Mouse (Mus musculus) regulatory T cell (primary cell): ENCODE measurements at regions not wholly inside any gene's neighbourhood (a gene's known extent, or its start where the extent isn't known, plus 50 kb on each side); places are given as distances from the start of the nearest gene placed in this dataset.

Experiments
- in situ Hi-C: fragments of 300-600 bp; cut with MboI, MseI; formaldehyde crosslinking; loops from one replicate; pipeline ENCODE4 v1.15.1; 2025; ENCODE audit warnings: high pct_unique_total_duplicates

DNA sequence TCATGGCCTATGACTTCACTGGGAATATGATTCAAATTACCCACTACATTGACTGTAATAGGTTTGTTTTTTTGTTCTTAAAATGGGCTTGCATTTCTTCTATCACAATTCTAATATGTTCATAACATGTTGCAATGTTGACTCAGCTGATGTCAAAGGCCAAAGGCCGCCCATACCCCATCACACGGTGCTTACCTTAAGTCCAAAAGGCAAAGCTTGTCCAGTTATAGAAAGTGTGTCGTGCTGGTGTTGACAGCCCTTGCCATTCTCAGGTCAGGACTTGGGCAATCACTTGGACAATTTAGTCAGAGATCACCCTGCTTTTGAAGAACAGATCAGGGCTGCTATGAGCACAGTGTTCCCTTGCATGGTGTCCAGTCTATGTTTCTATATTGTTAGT is 321.5 kb upstream of the Sall1 start:
- in situ Hi-C loops: no loop called here

DNA sequence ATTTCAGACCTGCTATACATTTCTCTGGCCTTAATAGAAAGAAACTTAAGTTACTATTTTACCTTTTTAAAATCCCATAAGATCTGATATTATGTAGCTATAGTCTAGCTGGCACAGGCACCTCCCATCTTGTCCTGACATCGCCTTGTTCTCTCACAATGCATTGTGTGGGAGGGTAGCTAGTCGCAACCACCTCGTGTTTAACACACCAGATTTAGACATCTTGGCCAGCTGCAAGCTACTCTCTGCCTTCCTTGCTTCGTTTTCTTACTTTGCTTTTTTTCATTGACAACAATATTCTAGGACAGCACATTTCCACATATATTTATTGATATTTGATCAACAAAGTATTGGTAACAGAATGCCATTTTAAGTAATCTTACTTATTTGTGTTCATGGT is 314.4 kb upstream of the Sall1 start:
- in situ Hi-C loops: no loop called here

DNA sequence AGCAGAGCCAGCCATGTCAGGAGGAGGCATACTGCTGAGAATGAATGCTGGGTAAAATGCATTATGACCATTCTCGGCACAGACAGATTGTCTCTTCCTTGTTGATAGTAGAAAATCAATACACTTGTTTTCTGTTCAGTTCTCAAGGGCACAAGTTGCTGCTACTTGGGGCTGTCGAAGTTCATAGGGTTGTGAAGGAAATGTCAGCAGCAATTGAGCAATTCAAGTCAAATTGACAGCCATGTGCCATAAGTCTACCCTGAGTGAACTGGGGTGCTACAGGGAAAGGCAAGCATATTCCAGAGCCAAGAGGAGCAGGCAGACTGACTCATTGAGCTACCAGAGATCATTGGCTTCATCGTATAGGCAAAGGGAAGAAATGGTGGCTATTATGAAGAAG is 301.6 kb upstream of the Sall1 start:
- in situ Hi-C loops: no loop called here

DNA sequence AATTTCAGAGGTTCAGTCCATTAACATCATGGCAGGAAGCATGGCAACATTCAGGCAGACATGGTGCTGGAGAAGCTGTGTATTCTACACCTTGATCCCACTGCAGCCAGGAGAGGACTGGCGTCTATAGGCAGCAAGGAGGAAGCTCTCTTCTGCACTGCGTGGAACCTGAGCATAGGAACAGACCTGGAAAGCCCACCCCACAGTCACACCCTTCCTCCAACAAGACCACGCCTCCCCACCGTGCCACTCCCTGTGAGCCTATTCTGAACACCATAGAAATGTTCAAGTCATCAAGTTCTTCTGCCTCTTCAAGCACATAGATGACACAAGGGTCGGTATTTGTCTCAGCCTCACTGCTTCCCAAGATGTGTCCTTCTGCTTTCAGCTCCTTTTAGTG is 297.7 kb upstream of the Sall1 start:
- in situ Hi-C loops: no loop called here

DNA sequence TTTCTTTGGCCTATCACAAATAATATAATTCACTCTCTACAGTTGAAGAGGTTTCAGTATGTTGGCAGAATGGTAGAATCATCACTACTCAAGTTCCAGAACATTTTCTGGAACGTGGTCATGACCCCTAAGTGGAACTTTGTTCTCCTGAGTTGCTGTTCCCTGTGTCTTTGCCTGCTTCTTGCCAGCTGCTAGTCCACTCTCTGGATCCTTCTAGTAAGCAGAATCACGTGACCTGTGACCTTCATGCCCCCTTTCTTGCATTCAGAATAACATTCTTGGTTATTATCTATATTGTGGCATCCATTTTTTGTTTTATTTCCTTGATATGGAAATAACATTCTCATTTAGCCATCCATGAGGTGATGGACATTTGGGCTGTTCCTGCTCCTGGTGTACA is 291.5 kb upstream of the Sall1 start:
- in situ Hi-C loops: no loop called here

DNA sequence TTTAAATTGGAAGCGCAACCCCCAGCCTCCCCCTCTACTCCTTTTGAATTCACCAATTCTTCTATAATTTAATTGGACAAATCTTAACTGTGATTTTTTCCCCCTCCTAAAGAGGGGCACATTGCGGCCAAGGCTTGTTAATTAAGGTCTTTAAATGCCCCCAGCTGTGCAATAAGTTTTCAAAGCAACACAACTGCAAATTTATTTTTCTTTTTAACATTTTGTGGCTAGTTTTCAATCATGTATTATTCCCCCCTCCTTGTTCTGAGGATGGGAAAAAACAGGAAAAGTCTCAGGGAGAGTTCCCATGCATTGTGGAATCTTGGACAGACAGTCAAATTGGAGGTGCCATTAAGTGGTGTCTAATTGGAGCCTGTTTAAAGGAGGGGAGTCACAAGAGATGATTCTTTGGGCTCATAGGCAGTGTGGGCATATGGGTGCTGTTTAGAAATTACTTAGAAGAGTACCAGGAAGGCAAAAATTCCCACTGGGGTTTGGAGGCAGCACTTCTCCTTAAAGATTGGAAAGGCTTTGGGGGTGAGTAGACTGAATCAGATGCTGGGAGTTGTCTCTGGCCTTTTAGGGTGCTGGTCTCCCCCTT is 281.9 kb upstream of the Sall1 start:
- in situ Hi-C loops: no loop called here

DNA sequence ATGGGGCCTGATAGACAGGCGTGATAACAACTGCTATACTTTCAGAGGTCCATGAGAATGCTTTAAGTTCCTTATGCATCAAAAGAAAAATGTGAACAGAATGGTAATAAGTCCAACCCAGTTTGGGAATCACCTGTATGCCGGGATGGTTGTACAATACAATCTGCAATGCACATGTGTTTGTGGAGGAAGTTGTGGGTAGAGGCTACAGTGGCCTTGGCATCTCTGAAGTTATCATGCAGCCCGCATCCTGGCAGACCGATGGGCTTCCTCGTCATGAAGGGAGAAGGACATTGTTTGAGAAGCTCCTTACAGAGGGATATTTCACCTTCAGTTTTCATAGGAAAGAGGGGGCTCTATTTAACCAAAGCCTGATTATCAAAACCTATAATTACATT is 281.3 kb upstream of the Sall1 start:
- in situ Hi-C loops: no loop called here

DNA sequence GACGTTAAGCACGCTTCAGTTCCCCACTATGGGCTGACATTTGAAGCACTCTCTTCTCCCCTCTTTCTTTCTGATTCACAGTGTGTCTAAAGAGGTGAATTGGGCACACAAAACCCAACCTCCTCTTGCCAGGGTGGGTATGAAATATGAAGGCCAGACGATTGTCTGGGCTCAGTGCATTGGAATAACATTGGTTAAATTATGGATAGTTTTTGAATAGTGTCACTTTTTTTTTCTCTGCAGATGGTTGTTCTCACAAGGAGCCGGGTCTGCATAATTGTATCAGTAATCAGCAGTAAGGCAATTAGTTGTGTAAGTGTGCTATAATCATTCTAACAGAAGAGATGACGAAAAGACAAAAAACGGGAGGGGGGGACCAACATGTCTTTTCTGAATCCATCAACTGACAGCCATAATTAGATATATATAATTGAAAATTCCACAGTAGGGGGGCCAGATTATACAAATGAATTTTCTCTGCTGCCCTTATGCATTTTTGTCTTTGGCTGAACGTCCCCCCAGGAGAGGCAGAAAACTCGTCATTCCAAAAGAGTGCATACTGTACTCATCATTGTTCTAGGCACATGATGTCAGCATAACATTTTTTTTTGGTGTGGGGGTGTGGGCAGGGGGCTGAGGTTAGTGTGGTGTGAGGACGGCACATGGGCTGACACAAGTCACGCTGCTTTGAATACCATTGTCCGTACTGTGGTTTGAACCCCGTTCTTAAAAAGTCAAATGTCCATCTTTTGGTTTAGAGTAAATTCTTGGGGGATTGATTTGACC is 280.7 kb upstream of the Sall1 start:
- in situ Hi-C loops: no loop called here

DNA sequence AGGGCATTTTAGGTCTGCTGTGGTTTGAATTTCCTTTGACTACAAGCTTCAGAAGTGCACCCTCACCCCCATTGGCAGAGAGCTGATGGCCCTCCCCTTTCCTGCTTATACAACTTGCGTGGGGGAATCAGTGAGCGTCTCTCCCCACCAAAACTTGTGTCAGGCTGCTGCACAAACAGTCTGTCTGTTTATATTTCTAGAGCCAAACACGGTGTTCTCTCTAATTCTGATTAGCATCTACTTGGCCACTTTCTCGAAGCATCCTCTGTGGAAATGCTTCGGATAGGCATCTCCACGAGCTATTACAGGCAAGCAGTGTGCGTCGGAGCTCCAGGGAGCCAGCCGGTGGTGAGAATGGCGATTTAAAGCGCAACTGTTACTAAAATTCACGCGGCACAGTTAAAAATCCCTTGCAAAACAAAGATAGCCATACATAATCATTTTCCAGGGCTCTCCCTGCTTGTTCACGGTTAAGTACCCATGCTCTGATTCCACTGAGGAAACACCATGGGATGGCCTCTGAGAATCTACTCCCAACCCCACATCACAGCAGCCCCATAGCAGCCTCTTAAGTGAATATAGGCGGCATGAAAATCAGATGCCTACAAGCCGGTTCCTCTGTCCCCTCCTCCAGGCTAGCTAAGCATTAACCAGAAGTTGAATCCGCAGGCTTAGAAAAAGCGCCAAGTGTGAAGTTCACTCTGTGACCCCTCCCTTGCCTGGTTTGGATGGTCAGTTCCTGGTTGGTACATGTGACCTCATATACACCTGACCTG is 273.7 kb upstream of the Sall1 start:
- in situ Hi-C loops: no loop called here

DNA sequence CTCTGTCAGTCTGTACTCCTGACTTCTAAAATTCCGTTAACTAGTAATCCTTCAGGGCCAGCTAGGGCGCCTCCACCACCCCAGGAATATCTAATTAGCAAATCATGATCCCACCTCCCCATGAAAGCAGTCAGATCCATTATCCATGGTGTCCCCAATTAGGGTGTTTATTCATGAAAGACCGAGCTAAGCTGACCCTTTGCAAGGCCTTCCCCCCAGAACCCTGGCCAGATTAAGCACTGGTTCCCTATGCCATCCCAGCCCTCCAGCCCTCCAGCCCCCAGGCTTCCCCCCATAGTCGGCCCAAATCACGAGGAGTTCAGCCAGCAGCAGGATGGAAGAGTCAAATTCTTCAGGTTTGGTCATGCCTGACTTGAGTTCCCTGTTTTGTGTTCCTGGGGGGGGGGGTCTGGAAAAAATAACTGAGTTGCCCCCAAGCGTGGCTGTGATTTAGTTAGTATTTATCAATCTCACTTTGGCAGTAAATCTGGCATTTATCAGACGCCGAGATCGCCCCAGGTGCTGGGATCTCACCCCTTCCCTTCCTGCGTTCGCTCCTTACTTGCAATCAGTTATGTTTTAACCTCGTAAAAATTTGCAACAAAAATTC is 272.7 kb upstream of the Sall1 start:
- in situ Hi-C loops: no loop called here

DNA sequence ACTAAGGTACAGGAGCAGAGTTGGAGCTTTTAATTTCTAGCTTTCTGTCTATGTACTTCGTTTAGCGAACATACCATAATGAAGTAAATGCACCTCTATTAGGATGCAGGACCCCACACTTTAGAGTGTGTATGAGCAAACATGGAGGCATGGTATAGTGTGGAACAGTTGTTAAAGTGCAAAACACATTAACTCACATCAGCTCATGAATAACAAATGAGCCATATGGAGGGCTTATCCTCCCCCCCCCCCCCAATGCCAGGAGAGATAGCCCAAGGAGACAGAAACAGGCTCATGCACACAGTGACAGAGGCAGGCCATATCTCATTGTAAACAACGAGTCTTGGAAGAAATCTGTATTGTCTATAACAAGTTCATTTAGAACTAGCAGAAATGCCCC is 270.9 kb upstream of the Sall1 start:
- in situ Hi-C loops: no loop called here

DNA sequence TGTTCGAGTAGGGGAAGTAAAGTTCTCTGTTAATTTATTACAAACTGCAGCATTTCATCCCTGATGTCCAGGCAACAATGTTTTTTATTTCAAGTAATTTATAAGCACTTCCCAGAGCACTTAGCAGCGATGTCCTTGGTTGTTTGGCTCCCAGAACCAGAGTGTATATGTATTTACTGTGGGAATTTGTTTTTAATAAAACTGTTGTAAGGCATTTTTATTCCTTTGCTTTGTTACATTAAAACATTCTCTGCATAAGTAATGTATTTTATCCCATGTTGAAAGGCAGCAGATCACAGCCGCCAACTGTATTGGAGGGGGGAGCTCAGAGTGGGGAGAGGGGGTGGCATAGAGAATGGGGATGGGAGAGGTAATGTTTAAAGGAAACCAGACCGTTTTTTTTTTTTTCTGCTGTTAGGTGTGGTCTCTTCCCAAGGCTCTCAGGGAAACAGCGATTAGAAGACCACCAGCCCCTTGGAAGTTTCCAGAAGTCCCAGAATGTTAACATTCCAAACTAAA is 266.8 kb upstream of the Sall1 start:
- in situ Hi-C loops: no loop called here

DNA sequence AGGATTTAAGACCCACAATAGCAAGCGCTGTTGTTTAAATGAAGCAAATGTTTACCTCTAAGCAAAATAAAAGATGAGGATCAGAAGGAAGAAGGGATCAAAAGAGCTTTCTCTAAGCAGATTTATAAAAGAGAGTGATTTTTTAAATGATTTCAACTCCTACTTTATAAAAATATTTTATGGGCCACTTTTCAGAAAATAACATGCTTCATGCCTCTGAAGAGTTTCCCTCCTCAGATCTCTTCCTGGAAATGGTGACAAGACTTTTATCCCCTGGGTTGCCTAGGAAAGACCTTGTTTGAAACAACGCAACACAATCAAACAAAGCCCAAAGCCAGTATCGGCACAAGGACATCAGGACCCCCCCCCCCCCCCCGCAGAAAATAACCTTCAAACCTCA is 265.6 kb upstream of the Sall1 start:
- in situ Hi-C loops: no loop called here

DNA sequence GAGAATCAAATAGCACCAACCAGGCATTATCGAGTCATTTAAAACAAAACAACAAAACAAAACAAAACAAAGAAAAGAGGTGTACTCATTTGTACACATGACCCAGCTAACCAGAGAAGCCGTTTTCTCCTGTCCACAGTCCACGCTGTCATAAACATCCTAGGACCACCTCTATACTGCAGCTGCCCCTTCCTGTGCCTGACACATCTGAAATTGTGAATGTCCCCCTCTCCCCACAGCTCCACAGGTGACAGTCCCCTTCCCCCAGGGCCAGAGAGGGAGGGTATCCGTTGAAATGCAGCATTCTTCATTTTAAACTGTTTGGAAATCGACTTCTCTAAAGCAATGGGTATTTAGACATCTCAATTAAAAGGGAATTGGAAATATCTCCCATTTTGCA is 265.0 kb upstream of the Sall1 start:
- in situ Hi-C loops: no loop called here

DNA sequence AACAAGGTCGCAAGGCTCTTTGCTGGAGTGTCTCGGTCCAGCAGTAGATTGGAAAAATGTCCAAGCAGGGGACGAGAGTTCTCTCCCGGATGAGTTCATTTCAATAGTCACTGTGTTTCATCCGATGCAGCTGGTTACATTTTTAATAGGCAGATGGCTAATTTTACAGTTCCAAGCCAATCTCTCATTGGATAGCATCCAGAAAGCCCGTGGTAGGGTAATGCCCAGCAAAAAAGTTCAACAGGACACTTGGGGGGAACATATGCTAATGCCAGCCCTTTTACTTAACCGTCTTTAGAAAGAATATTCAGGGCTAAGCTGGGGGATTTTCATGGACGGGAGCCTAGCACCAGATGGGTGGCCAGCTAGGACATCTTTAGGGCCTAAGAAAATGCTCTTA is 264.6 kb upstream of the Sall1 start:
- in situ Hi-C loops: no loop called here

DNA sequence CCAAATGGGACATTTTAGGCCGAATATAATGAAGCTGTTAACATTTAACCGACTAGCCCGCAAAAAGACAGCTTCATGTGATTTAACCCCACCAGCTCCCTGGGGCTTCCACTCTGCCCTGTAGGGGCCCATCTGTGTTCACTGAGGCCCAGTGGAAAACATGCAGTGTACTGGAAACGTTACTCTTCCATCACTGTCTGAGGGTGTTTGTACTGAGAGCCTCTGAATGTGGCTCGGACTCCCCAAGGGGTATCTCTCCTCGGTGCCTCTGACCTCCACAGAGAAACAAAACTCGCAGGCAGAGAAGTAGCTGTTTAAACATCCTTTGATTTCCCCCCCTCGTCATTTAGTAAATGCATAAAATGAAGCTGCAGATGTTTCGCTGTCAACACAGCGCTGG is 263.6 kb upstream of the Sall1 start:
- in situ Hi-C loops: no loop called here

DNA sequence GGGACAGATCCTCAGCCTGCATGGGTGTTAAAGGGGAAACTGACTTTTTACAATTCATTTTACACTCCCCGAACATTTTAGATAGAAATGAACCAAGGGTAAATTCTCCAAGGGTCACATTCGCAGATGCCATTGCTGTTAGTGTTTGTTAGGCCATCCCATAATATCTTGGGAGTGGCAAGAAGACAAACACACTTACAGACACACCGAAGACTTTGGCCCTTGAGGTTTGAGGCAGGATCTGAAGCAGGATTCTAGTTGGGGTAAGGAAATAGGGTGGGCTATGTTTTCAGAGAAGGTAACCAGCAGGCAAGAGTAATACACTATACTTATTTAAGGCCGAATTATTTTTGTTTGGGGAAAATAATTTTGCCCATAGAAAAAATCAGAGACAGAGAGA is 263.1 kb upstream of the Sall1 start:
- in situ Hi-C loops: no loop called here

DNA sequence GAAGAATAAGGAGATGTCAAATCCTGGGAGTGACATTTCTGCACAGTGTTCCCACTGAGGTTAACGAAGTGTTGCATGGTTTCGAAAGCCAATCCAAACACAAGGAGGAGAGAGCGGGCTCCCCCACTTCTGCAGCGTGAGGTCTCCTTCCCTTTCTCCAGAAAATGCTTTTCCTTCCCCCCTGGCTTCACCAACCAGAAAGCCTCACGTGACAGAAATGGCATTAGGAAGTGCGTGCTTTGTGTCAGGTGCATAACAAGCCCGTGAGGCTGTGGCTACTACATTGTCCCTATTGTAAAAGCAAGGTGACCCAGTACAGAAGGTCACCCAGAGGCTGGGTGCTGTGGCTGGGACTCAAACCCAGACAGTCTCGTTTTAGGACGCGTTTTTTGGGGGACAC is 260.2 kb upstream of the Sall1 start:
- in situ Hi-C loops: no loop called here

DNA sequence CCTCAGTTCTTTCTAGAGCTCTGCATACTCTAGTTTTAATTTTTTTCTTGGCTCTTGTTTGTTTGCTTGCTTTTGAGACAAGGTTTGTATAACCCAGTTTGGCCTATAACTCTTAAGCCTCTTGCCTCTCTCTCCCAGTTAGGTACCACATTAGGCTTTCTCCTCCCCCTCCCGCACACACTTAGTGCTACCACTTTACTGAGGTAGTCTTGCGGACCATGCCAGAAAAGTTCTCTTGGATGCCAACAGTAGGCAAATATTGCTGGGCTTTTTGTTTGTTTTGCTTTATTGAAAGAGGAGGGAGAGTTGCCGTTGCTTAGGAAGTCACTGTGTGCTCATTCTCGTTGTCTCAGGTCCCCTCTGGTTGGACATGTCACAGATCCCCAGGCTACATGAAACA is 259.4 kb upstream of the Sall1 start:
- in situ Hi-C loops: no loop called here

DNA sequence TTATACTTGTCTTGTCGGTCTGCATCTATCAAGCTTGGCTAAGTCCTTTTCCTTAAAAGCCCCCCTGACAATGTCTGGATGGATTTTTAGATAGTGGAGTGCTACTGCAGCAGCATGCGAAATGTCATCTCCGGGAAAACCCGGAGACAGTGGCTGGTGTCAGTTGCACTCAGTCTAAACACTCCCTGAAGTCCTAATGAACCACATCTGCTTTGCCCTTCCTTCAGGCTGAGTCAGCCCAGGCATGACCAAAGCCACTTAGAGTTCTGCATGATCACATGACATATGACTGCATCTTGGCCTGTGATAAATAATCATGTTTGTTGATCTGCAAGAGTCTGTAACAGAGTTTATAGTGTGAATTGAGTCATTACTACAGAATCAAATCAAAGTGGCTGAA is 255.7 kb upstream of the Sall1 start:
- in situ Hi-C loops: no loop called here

DNA sequence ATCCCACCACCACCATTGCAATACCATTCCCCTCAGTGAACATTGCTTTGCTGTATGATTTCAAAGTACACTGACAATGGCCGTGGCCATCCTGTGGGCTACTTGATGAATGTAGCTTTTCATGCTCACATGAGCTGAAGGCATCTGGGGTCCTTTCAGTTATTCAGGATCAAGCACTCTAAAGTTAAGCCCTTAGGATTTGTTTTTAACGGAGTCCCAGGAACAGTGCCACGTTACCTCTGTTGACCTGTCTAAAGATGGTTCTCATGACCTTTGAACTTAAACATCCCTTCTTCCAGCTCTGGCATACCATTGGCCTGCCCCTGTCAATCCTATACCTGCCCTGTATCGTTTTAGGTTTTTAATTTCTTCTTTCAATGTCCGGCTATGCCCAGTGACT is 251.7 kb upstream of the Sall1 start:
- in situ Hi-C loops: no loop called here

DNA sequence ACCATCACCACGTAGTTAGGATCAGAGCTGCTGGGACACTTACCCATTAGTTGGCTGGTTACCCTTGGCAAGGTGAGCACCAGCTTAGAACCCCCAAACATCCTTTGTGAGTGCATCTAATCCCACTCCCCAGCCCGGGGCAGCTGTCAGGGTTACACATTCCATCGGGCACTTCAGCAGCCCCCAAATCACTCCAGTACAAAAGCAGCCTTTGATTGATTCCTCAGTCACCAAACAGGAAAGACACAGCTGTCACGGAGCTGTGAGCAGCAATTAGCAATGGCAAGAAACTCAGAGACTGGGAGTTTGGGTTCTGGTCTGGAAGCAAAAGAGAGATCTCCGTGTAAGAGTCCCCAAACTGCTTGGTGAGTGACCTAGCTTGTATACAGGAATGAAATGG is 245.1 kb upstream of the Sall1 start:
- in situ Hi-C loops: no loop called here
